Mouse (Mus musculus): Measurements from ENCODE around the gene Sin3a. TPM values are rescaled to one million over a fixed set of nuclear protein-coding genes. Genes with fewer than 3 reads are reported as not detected.

Sin3a gene
- polyA plus RNA-seq, 1 experiment from 2014 or later = 33.6 TPM

DNA sequence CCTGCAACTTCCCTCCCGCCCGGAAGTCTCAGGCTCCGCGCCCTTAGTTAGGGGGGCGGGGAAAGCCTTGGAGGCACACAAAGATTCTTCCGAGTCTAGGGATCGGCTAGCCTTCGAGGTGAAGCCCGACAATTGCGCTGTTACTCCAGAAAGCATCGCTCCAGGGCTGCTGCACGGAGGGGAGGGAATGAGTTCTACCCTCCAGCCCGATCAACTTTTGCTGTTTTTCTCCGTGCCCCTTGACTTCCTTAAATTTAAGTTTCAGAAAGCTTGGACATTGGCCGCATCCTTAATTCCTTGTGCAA, 1.9 kb downstream of the Sin3a start:
- peak overlapping the region; percentile 97 for H3K27ac ChIP-seq (ENCODE audit: low read length)
- no peaks in the 10 kb centered on the region for H3K36me3 ChIP-seq (ENCODE audit: control insufficient read depth, insufficient read depth, low read length)
- peak overlapping the region; percentile 77 for H3K9ac ChIP-seq (ENCODE audit: low read length)
- ATAC-seq (ENCODE audit: low read depth) = no peak
- under 1% methylated on average over 15 of the region's 15 CpGs for WGBS
- H3K27me3 ChIP-seq (ENCODE audit: control insufficient read depth, insufficient read depth, low read depth, low read length) = no peaks in the 10 kb centered on the region
- peak overlapping the region; percentile 92 for H3K4me2 ChIP-seq (ENCODE audit: low read depth, low read length)
- H3K4me1 ChIP-seq (replicated peaks; ENCODE audit: control insufficient read depth, insufficient read depth, low read length) = peaks cover 11% of the 10 kb centered on the region
- no peaks in the 10 kb centered on the region for H3K9me3 ChIP-seq (ENCODE audit: control insufficient read depth, low read length)
- H3K4me3 ChIP-seq (ENCODE audit: low read length) = peak overlapping the region; percentile 99

DNA sequence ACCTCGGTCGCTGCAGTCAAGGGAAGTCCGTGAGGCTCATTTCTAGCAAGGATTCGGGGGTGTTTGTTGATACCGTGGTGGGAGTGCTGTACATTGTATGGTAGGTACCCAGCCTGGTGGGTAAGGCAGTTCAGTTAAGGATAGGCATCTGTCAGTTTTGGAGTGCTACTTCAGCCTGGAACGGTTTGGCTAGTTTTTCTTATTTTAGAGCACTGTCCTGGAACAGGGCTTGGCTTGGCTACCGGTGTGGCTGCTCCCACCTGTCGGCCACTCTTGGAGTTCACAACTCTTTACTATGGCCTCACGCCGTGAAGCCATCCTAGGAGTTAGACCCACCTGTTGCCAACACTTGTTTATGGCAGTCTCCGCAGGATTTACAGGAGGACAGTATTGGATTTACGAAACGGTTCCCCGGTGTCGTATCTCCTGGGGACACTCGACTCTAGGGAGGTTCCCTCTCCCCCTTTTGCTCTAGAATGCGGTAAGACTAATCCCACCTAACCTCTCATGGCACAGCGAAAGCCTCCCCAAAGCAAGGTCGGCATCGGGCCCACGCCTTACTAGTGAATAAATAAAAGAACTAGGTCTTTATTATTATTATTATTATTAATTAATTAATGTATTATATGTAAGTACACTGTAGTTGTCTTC, 2.5 kb downstream of the Sin3a start:
- H3K9me3 ChIP-seq (ENCODE audit: control insufficient read depth, low read length) = no peaks in the 10 kb centered on the region
- H3K4me2 ChIP-seq (ENCODE audit: low read depth, low read length) = peak overlapping the region; percentile 92
- ATAC-seq (ENCODE audit: low read depth) = no peak
- H3K27ac ChIP-seq (ENCODE audit: low read length) = peak overlapping the region; percentile 97
- H3K9ac ChIP-seq (ENCODE audit: low read length) = peak overlapping the region; percentile 77
- H3K36me3 ChIP-seq (ENCODE audit: control insufficient read depth, insufficient read depth, low read length) = no peaks in the 10 kb centered on the region
- no peaks in the 10 kb centered on the region for H3K27me3 ChIP-seq (ENCODE audit: control insufficient read depth, insufficient read depth, low read depth, low read length)
- WGBS = 2% methylated on average over 21 of the region's 21 CpGs
- H3K4me1 ChIP-seq (replicated peaks; ENCODE audit: control insufficient read depth, insufficient read depth, low read length) = peaks cover 11% of the 10 kb centered on the region
- H3K4me3 ChIP-seq (ENCODE audit: low read length) = peak overlapping the region; percentile 99

DNA sequence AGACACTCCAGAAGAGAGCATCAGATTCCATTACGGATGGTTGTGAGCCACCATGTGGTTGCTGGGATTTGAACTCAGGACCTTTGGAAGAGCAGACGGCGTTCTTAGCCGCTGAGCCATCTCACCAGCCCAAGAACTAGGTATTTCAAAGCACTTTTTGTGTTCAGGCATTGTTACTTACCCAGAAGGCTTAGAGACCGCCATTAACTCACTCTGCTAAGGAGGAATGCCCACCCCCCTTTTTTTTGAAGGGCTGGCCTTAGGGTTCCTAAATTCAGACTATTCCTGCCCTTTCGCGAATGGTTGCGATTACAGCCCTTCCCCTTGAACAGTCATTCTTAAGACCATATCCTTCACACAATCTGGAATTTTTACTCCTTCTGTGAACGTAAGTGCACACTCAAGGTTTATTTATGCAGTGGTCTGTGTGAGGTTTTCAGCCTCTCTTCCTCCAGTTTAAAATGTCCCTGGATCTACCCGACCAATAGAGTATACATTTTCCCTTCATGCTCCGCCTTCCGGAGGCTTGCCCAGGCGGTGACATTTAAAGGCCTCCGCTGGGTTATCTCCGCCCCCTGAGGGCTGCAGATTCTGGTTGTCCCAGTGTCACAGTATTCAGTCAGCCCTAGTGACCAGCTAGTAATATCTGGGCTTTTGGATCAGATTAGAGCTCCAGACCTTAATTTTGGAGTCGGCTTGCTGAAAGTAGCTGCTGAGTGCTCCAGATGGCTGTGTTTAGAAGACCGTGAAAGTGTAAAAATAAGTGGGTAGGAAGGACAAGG, 3.2 kb downstream of the Sin3a start:
- 3% methylated on average over 17 of the region's 17 CpGs for WGBS
- no peak for ATAC-seq (ENCODE audit: low read depth)
- Histone ChIP-seq H3K4me1 (replicated peaks; ENCODE audit: control insufficient read depth, insufficient read depth, low read length) (peaks cover 11% of the 10 kb centered on the region), H3K27ac (ENCODE audit: low read length) (peak overlapping the region; percentile 97), H3K27me3 (ENCODE audit: control insufficient read depth, insufficient read depth, low read depth, low read length) (no peaks in the 10 kb centered on the region), H3K9me3 (ENCODE audit: control insufficient read depth, low read length) (no peaks in the 10 kb centered on the region), H3K4me3 (ENCODE audit: low read length) (peak overlapping the region; percentile 99), H3K4me2 (ENCODE audit: low read depth, low read length) (peak overlapping the region; percentile 92), H3K36me3 (ENCODE audit: control insufficient read depth, insufficient read depth, low read length) (no peaks in the 10 kb centered on the region), H3K9ac (ENCODE audit: low read length) (peak overlapping the region; percentile 77)

DNA sequence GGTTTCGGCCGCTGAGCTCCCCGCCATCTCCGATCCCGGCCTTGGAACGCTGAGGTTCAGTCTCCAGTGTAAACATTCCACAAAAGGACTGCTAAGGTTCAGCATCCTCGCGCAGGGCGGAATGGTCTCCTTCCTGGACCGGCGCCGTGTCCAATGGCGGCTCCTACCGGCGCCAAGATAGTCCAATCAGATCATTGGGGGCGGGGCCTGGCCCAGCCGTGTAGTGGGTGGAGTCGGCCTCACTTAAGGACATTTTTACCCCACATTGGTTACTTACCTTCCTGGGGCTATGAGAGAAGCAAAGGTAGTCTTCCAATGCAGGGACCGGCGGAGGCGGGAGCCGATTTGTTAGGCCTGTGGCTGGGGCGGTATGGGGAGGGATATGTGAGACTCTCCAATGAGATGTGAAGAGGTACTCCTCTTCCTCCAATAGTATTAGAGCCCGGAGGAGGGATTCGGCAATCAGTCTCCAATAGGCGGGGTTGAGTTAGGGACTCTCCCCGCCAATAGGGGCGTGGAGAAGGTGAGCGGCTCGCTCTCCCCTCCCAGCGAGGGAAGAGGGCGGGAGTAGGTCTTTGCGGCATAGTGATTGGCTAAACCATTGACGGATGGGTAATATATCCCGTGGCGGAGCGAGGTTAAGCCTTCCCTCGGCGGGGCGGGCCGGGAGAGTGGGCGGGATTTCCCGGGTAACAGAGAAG, 4.0 kb downstream of the Sin3a start:
- Histone ChIP-seq H3K27ac (ENCODE audit: low read length) (peak overlapping the region; percentile 100), H3K4me3 (ENCODE audit: low read length) (peak overlapping the region; percentile 99), H3K4me2 (ENCODE audit: low read depth, low read length) (peak overlapping the region; percentile 92), H3K9ac (ENCODE audit: low read length) (peak overlapping the region; percentile 92), H3K27me3 (ENCODE audit: control insufficient read depth, insufficient read depth, low read depth, low read length) (no peaks in the 10 kb centered on the region), H3K36me3 (ENCODE audit: control insufficient read depth, insufficient read depth, low read length) (no peaks in the 10 kb centered on the region), H3K9me3 (ENCODE audit: control insufficient read depth, low read length) (no peaks in the 10 kb centered on the region), H3K4me1 (replicated peaks; ENCODE audit: control insufficient read depth, insufficient read depth, low read length) (peaks cover 11% of the 10 kb centered on the region)
- under 1% methylated on average over 43 of the region's 43 CpGs for WGBS
- ATAC-seq (ENCODE audit: low read depth) = peak; percentile 78

GRCm38 (mm10) chr9:57076701-57077660, 5.1 kb downstream of the Sin3a start:
- Histone ChIP-seq H3K27me3 (ENCODE audit: control insufficient read depth, insufficient read depth, low read depth, low read length) (no peaks in the 10 kb centered on the region), H3K9me3 (ENCODE audit: control insufficient read depth, low read length) (no peaks in the 10 kb centered on the region), H3K4me3 (ENCODE audit: low read length) (peak overlapping the region; percentile 99), H3K27ac (ENCODE audit: low read length) (peak overlapping the region; percentile 100), H3K4me2 (ENCODE audit: low read depth, low read length) (peak overlapping the region; percentile 83), H3K9ac (ENCODE audit: low read length) (peak overlapping the region; percentile 92), H3K4me1 (replicated peaks; ENCODE audit: control insufficient read depth, insufficient read depth, low read length) (peaks cover 11% of the 10 kb centered on the region), H3K36me3 (ENCODE audit: control insufficient read depth, insufficient read depth, low read length) (no peaks in the 10 kb centered on the region)
- under 1% methylated on average over 55 of the region's 72 CpGs for WGBS
- ATAC-seq (ENCODE audit: low read depth) = peak; percentile 31

- ATAC-seq (ENCODE audit: low read depth) = no peak
Measured at GRCm38 (mm10) chr9:57082236-57082635, 10.4 kb downstream of the Sin3a start.

GRCm38 (mm10) chr9:57117261-57117755, 45.5 kb downstream of the Sin3a start:
- H3K4me1 ChIP-seq (replicated peaks; ENCODE audit: control insufficient read depth, insufficient read depth, low read length) = no peaks in the 10 kb centered on the region
- peaks cover 36% of the 10 kb centered on the region for H3K36me3 ChIP-seq (ENCODE audit: control insufficient read depth, insufficient read depth, low read length)
- H3K9ac ChIP-seq (ENCODE audit: low read length) = no peak overlapping the region
- WGBS = 91% methylated on average over 13 of the region's 13 CpGs
- H3K4me3 ChIP-seq (ENCODE audit: low read length) = no peak overlapping the region
- no peaks in the 10 kb centered on the region for H3K9me3 ChIP-seq (ENCODE audit: control insufficient read depth, low read length)
- H3K27me3 ChIP-seq (ENCODE audit: control insufficient read depth, insufficient read depth, low read depth, low read length) = no peaks in the 10 kb centered on the region
- no peak overlapping the region for H3K4me2 ChIP-seq (ENCODE audit: low read depth, low read length)
- H3K27ac ChIP-seq (ENCODE audit: low read length) = no peak overlapping the region
- no peak for ATAC-seq (ENCODE audit: low read depth)

More at GRCm38 (mm10) chr9:57082236-57082635, 10.4 kb downstream of the Sin3a start:
- H3K9me3 ChIP-seq (ENCODE audit: control insufficient read depth, low read length) = no peaks in the 10 kb centered on the region
- WGBS = 70% methylated on average over 3 of the region's 3 CpGs
- no peak overlapping the region for H3K4me3 ChIP-seq (ENCODE audit: low read length)
- no peaks in the 10 kb centered on the region for H3K27me3 ChIP-seq (ENCODE audit: control insufficient read depth, insufficient read depth, low read depth, low read length)
- peaks cover 7% of the 10 kb centered on the region for H3K36me3 ChIP-seq (ENCODE audit: control insufficient read depth, insufficient read depth, low read length)
- peaks cover 3% of the 10 kb centered on the region; the same call in 1 of the 2 replicates for H3K4me1 ChIP-seq (replicated peaks; ENCODE audit: control insufficient read depth, insufficient read depth, low read length)
- no peak overlapping the region for H3K27ac ChIP-seq (ENCODE audit: low read length)
- H3K4me2 ChIP-seq (ENCODE audit: low read depth, low read length) = no peak overlapping the region
- H3K9ac ChIP-seq (ENCODE audit: low read length) = no peak overlapping the region

- H3K36me3 ChIP-seq (ENCODE audit: control insufficient read depth, insufficient read depth, low read length) = peaks cover 25% of the 10 kb centered on the region
- no peak for ATAC-seq (ENCODE audit: low read depth)
- H3K9ac ChIP-seq (ENCODE audit: low read length) = no peak overlapping the region
- no peaks in the 10 kb centered on the region for H3K9me3 ChIP-seq (ENCODE audit: control insufficient read depth, low read length)
- no peak overlapping the region for H3K27ac ChIP-seq (ENCODE audit: low read length)
- H3K27me3 ChIP-seq (ENCODE audit: control insufficient read depth, insufficient read depth, low read depth, low read length) = no peaks in the 10 kb centered on the region
- H3K4me1 ChIP-seq (replicated peaks; ENCODE audit: control insufficient read depth, insufficient read depth, low read length) = peaks cover 7% of the 10 kb centered on the region; the same call in 1 of the 2 replicates
- peak overlapping the region; percentile 84 for H3K4me2 ChIP-seq (ENCODE audit: low read depth, low read length)
- H3K4me3 ChIP-seq (ENCODE audit: low read length) = peak overlapping the region; percentile 87
Measured at GRCm38 (mm10) chr9:57129641-57130040, 57.8 kb downstream of the Sin3a start.
